Comparison of ENCODE assay signal across 20 mouse cellular contexts in the genomic region with DNA sequence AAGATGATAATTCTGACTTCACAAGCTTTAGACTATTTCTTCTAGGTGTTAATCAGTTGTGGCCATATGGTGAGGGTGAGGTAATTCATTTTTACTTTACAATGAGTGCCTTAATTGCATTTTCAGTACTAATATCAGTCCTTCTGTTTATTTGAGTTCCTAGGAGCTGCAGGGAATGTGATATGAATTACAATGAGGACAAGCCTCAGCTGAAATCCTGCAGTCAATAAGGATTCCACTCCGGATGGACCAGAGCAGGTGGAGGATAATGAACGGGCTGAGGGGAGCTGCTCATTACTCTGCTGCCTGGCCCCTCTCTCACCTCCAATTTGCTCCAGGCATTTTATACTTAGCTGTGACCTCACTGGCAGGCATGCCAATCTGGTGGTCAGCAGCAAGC.
DNase-seq lines count a peak whose midpoint lies in the region; ATAC-seq and TF ChIP-seq lines count a peak whose summit lies in the region.
"Had no signal": no experiment of that assay in that cellular context is flagged by ENCODE, and none has a peak within 500 bp of the region (broad histone marks: within the 10 kb centered on the region; RNA-seq: fewer than 3 reads in every experiment).

No protein-coding gene starts in this region.

- 0% methylated on average over 2 of the region's 2 CpGs for WGBS in forebrain, embryonic 15.5 days
- 15% methylated on average over 2 of the region's 2 CpGs for WGBS in hindbrain, postnatal 0 days
- 11% methylated on average over 2 of the region's 2 CpGs for WGBS in midbrain, postnatal 0 days
- 56% methylated on average over 2 of the region's 2 CpGs for WGBS in intestine, embryonic 16.5 days

- no peak for TF ChIP-seq CTCF in hindbrain, postnatal 0 days (IDR thresholded peaks at IDR 0.05; ENCODE audit: low read depth)
- no peak for TF ChIP-seq CTCF in midbrain, postnatal 0 days (IDR thresholded peaks at IDR 0.05)

- H3K4me3 ChIP-seq in forebrain, embryonic 15.5 days: no peak overlapping the region
- no peak overlapping the region for H3K4me3 ChIP-seq in hindbrain, postnatal 0 days (ENCODE audit: low read length)
- no peak overlapping the region for H3K4me3 ChIP-seq in midbrain, postnatal 0 days (ENCODE audit: low read depth, low read length)
- H3K4me3 ChIP-seq in intestine, embryonic 16.5 days (ENCODE audit: low read length): no peak overlapping the region
- H3K4me3 ChIP-seq: embryonic facial prominence, embryonic 12.5 days; gastrocnemius, adult 2 months; heart, adult 2 months; layer of hippocampus, adult 2 months; left cerebral cortex, adult 2 months; limb, embryonic 13.5 days; myocyte had no signal

- peak; percentile 20 for DNase-seq in brain, embryonic 18.5 days (ENCODE audit: low read depth, low spot score)
- peak; percentile 15 for DNase-seq in hindbrain, postnatal 0 days (ENCODE audit: low spot score)
- DNase-seq in midbrain, postnatal 0 days (ENCODE audit: low spot score): peak; percentile 14
- DNase-seq in layer of hippocampus, adult 9-10 months (ENCODE audit: low spot score): no peak
- DNase-seq in spleen, adult 18-20 months: no peak
- no peak for DNase-seq in heart, postnatal 14 days
- DNase-seq: adrenal gland, postnatal 10 days; gastrocnemius, adult 2 months; heart, adult 2 months; liver, postnatal 0 days; lung, postnatal 4 days; thymus, postnatal 4 days had no signal

- H3K4me2 ChIP-seq in forebrain, embryonic 15.5 days (replicated peaks): no peak overlapping the region
- no peak overlapping the region for H3K4me2 ChIP-seq in hindbrain, postnatal 0 days (ENCODE audit: low read depth, low read length)
- no peak overlapping the region for H3K4me2 ChIP-seq in midbrain, postnatal 0 days (ENCODE audit: low read depth, low read length, poor library complexity, severe bottlenecking)
- H3K4me2 ChIP-seq in intestine, embryonic 16.5 days (ENCODE audit: low read depth, low read length): no peak overlapping the region
- H3K4me2 ChIP-seq: embryonic facial prominence, embryonic 12.5 days; limb, embryonic 13.5 days had no signal

- no peaks in the 10 kb centered on the region for H3K9me3 ChIP-seq in forebrain, embryonic 15.5 days
- no peaks in the 10 kb centered on the region for H3K9me3 ChIP-seq in hindbrain, postnatal 0 days (ENCODE audit: low read length)
- no peaks in the 10 kb centered on the region for H3K9me3 ChIP-seq in midbrain, postnatal 0 days (ENCODE audit: low read length)
- no peaks in the 10 kb centered on the region for H3K9me3 ChIP-seq in intestine, embryonic 16.5 days (ENCODE audit: control insufficient read depth, low read length)
- H3K9me3 ChIP-seq: embryonic facial prominence, embryonic 12.5 days had no signal

- peaks cover 18% of the 10 kb centered on the region for H3K4me1 ChIP-seq in forebrain, embryonic 15.5 days
- no peaks in the 10 kb centered on the region for H3K4me1 ChIP-seq in hindbrain, postnatal 0 days (ENCODE audit: insufficient read depth, low read length)
- H3K4me1 ChIP-seq in midbrain, postnatal 0 days (ENCODE audit: insufficient read depth, low read length): no peaks in the 10 kb centered on the region
- H3K4me1 ChIP-seq in intestine, embryonic 16.5 days (ENCODE audit: control insufficient read depth, insufficient read depth, low read length): no peaks in the 10 kb centered on the region

- H3K27ac ChIP-seq in forebrain, embryonic 15.5 days (replicated peaks): peak overlapping the region; percentile 83
- H3K27ac ChIP-seq in hindbrain, postnatal 0 days: 0 out of 2 replicates have a peak overlapping the region, but pooled peaks have one; percentile 8
- no peak overlapping the region for H3K27ac ChIP-seq in midbrain, postnatal 0 days (ENCODE audit: low read depth, low read length)
- no peak overlapping the region for H3K27ac ChIP-seq in intestine, embryonic 16.5 days (ENCODE audit: low read length)
- H3K27ac ChIP-seq: embryonic facial prominence, embryonic 12.5 days; gastrocnemius, adult 2 months; heart, adult 2 months; layer of hippocampus, adult 2 months; left cerebral cortex, adult 2 months; limb, embryonic 13.5 days; stomach, postnatal 0 days had no signal

- intact Hi-C loops in heart, postnatal 14 days (cut with DNase I): no loop called here

- no peaks in the 10 kb centered on the region for H3K27me3 ChIP-seq in forebrain, embryonic 15.5 days
- H3K27me3 ChIP-seq in hindbrain, postnatal 0 days (ENCODE audit: insufficient read depth, low read length): no peaks in the 10 kb centered on the region
- H3K27me3 ChIP-seq in midbrain, postnatal 0 days (ENCODE audit: insufficient read depth, low read length): no peaks in the 10 kb centered on the region
- no peaks in the 10 kb centered on the region for H3K27me3 ChIP-seq in intestine, embryonic 16.5 days (replicated peaks; ENCODE audit: control insufficient read depth, insufficient read depth, low read length)
- H3K27me3 ChIP-seq: embryonic facial prominence, embryonic 12.5 days; limb, embryonic 13.5 days had no signal

- H3K36me3 ChIP-seq in forebrain, embryonic 15.5 days: no peaks in the 10 kb centered on the region
- no peaks in the 10 kb centered on the region for H3K36me3 ChIP-seq in hindbrain, postnatal 0 days (ENCODE audit: insufficient read depth, low read length)
- H3K36me3 ChIP-seq in midbrain, postnatal 0 days (ENCODE audit: insufficient read depth, low read length): no peaks in the 10 kb centered on the region
- no peaks in the 10 kb centered on the region for H3K36me3 ChIP-seq in intestine, embryonic 16.5 days (ENCODE audit: control insufficient read depth, insufficient read depth, low read length)
- H3K36me3 ChIP-seq: embryonic facial prominence, embryonic 12.5 days; limb, embryonic 13.5 days had no signal

- no peak overlapping the region for H3K9ac ChIP-seq in forebrain, embryonic 15.5 days (replicated peaks)
- H3K9ac ChIP-seq in hindbrain, postnatal 0 days (replicated peaks; ENCODE audit: low read length): no peak overlapping the region
- no peak overlapping the region for H3K9ac ChIP-seq in midbrain, postnatal 0 days (replicated peaks; ENCODE audit: low read length, poor library complexity, severe bottlenecking)
- H3K9ac ChIP-seq in intestine, embryonic 16.5 days (ENCODE audit: low read depth, low read length): no peak overlapping the region
- H3K9ac ChIP-seq: embryonic facial prominence, embryonic 12.5 days; limb, embryonic 13.5 days; liver, postnatal 0 days had no signal

- ATAC-seq in forebrain, embryonic 15.5 days (replicated peaks): peak; percentile 91
- peak; percentile 38; the same call in 1 of the 2 replicates for ATAC-seq in hindbrain, postnatal 0 days
- no peak; the same call in 1 of the 2 replicates for ATAC-seq in midbrain, postnatal 0 days (ENCODE audit: low FRiP score)
- no peak for ATAC-seq in intestine, embryonic 16.5 days
- ATAC-seq: liver, postnatal 0 days had no signal

Comparison
In these comparisons a context has a peak if more than half of its experiments do, and no peak if none do; other contexts are left out.
1. DNase-seq: peak in brain, embryonic 18.5 days (single experiment), hindbrain, postnatal 0 days (single experiment) and midbrain, postnatal 0 days (single experiment); none in layer of hippocampus, adult 9-10 months (single experiment), spleen, adult 18-20 months (0 of 2) and heart, postnatal 14 days (0 of 2).
2. ATAC-seq: peak in forebrain, embryonic 15.5 days (single experiment) and hindbrain, postnatal 0 days (single experiment); none in midbrain, postnatal 0 days (single experiment) and intestine, embryonic 16.5 days (single experiment).
3. H3K27ac ChIP-seq: peak in forebrain, embryonic 15.5 days (single experiment) and hindbrain, postnatal 0 days (single experiment); none in midbrain, postnatal 0 days (single experiment) and intestine, embryonic 16.5 days (single experiment).